Mouse (Mus musculus): ENCODE results near the gene Gm4952.
A peak's percentile ranks its signal among the peaks of the same experiment; 100 is the strongest.

The Gm4952 gene

DNA sequence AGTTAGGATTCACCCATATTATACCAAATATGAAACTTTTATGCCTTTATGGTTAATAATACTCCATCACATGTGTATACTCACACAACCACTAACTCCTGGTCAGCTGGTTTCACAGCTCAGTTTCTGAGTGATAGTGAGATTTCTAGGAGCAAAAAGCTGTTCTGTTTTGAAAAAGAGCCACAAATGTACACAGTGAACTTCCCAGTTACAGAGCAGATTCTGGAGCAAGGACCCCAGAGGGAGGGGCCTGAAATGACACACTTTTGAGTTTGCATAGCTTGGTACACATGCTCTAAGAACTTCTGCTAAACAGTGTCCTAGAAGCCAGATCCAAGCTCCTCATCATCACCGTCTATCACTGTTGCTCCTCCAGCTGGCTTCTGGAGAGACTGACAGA, at the start of gene Gm4952:
Gene Gm4952, plus strand, starts transcription at position 301 of the 400 bp plus-strand sequence.
- DNase-seq (ENCODE audit: low spot score), result no peak

DNA sequence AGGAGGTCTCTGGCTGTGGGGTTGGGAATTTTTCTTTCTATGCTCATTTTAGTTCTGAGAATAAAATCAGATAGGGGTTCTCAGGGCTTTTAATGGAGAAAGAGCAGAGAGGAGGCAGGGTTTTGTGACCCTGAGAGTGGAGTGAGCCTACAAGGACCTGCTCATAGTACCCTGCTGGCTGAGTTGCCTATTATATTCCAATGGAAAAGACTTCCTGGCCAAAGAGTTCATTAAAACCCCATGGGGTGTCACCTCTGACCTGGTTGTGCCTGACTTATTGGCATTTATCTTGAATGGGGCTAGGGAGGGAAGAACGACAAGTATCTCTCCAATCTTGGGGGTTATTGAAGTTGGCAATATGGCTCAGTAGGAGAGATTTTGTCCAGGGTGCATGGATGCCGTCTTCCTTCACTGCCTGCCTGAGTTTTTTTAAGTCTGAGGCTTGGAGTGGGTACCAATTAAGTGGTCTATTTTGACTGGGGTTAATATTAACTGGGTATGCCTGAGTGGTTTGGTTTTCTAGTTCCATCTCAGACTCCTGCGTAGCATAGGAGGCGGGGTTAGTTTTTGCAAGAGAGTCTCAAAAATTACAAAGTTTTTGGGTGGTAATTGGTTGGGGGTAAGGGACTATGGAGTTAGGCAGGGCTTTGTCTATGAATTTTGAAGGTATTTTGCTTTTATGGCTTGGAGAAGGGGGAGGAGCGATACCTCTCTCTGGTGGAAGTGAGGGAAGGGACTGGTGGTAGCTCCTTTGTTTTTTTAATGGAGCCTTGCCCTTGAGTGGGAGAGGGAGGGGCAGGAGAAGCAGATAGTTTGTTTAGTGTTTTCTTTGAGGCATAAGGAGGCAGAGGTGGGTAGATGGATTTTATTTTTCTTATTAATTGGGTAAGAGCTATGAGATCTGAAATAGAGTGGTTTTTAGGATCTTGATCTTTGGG, 49.5 kb upstream of the Gm4952 start:
- DNase-seq (ENCODE audit: low spot score), result no peak

DNA sequence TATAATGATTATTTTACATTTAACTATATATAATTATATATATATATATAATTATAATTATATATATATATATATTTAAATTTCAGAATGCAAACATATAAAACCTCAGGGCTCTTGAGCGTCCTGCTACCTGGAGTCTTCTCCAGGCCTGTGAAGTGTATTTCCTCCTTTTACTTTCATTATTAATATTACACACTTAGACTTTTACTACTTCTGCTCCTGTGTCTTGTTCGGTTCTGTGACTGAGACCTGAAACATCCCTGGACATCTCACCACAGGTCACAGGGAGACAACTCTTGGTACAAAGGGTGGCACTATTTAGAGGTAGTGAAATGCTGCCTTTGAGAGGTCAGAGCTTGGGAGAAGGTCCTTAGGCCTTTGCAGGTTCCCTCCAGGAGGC, 43.5 kb upstream of the Gm4952 start:
- DNase-seq (ENCODE audit: low spot score), result no peak

DNA sequence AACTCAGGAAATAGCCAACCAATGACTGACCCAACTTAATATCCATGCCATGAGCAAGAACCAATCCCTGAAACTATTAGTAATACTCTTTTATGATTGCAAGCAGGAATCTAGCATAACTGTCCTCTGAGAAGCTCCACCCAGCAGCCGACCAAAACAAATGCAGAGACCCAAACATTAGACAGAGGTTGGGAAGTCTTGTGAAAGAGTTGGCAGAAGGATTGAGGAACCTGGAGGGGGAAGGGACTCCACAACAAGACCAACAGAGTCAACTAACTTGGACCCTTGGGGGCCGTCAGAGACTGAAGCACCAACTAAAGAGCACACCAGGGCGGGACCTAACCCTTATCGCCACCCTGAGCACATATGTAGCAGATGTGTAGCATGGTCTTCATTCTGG, 41.6 kb upstream of the Gm4952 start:
- DNase-seq (ENCODE audit: low spot score), result no peak

DNA sequence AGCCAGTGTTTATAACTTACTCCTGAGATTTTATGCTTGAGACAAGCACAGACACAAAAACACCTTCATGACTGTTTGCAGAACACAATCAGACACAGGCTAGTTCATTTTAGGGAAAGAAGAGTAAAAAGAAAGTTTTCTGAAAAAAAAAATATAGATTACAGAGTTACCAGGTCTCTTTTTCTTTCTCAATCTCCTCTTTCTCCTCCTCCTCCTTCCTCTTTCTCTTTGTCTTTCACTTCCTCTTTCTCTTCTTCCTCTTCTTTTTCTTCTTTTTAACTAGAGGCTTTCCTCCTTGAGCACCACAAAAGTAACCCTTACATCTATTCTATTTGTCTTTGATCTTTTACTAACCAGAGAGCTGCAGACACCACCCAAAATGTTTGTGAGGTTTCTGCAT, 35.6 kb upstream of the Gm4952 start:
- DNase-seq (ENCODE audit: low spot score), result no peak

DNA sequence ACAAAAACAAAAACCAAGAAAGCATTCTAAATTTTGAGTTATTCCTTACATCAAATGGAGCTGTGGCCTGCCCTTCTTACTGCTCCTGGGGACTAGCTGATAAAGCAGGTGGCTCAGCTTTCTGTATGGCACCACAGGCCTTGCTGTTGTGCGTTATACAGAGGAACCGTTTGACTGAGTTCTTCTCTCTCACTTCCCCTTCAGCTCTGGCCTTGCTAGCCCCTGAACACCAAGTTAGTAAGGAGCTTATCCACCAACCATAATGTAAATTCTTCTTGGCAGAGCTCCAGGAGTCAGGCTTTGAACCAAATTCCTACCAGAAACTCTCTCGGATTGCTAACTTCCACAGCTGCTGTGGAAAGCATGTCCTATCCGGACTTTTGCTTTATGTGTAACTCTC, 32.8 kb upstream of the Gm4952 start:
- no peak for DNase-seq (ENCODE audit: low spot score)

DNA sequence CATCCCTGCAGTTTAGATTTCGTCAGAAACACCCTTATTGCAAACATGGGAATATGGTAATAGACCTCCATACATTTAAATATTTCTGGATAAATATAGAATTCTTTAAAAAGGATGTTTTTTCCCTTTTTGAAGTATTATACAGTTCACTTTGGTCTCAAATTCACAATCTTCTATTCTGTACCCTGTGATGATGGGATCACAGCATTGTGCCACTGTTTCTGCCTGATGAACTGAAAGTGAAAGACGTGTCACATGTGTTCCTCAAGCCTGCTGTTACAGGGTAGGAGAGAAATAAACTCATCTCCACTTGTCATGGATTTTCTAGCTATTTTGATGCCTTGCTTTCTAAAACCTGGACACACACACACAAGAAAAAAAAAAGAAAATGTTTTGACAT, 28.9 kb upstream of the Gm4952 start:
- no peak for DNase-seq (ENCODE audit: low spot score)

DNA sequence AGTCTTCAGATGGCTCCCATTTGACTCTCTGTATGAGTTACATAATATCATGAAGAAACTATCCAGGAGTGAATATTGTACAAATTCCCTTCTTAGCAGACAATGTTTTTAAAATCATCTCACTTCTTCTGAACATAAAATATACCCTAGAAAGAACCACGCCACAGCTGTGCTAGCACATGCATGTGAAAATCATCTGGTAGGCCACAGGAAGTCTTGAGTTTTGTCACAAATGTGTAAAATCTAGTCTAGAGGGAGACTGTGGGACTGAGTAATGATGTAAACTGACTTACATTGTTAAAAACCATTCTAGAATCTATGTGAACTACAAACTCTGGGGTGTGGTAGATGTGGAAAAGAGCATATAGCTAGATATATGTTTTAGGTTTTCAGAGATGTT, 28.1 kb upstream of the Gm4952 start:
- no peak for DNase-seq (ENCODE audit: low spot score)

DNA sequence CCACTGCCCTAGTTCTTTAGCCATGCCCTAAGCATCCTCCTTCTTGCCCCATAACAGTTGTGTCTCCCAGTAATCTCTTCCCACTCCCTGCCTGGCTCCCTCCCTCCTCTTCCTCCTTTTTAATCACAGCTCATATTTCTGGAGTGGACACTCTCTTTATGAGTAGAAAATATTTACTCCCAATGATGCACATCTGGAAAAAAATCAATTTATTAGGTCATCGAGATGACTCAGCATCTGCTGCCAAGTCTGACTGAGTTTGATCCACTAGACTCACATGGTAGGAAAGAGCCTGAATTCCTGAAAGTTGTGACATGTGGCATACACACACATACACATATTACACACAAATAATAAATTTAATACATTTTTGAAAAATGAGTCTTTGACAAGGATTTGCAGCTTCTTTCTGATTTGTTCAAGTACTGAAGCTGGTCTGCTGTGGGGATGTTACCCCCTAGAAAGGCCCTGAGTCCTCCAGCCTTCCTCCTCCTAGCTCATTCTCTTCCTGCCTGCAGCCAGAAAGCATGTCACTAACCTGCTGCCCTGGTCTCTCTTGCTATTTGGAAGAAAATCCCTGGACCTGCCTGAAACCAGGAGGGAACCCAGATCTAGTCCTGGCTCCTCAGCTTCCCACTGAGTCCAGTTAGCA, 27.0 kb upstream of the Gm4952 start:
- DNase-seq (ENCODE audit: low spot score), result no peak

DNA sequence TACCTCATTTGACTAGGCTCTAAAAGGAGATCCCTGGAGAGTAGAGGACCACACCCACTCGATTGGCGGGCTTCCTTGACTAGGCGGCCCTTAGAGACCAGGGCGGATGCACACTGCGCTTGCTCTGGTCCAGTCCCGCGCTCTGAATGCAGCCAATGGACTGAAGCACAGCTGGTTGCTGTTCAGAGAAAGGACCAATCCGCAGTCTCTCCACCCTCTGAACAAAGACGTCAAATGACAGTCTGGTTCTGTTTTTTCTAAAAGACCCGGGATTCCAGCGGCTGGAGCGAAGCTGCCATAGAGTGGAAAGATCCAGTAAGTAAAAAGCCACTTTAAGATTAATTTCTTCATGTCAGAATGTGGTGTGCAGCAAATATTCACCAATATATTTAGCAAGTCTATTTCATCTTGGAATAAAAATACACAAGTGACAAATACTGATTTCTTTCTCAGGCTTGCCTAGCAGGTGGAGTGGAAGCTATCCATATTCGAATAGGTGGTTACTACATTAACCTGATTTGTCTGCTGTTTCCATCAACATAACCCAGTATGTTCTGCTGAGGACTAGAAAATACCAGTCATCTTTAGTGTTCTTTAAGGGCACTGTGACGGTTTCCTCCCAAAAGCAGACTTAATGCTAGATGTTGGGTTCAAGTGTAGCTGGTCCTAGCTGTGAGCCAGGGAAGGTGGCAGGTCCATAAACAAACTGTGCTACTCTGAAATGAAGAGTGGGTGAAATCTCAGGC, 26.3 kb upstream of the Gm4952 start:
- DNase-seq (ENCODE audit: low spot score), result peak; percentile 75

DNA sequence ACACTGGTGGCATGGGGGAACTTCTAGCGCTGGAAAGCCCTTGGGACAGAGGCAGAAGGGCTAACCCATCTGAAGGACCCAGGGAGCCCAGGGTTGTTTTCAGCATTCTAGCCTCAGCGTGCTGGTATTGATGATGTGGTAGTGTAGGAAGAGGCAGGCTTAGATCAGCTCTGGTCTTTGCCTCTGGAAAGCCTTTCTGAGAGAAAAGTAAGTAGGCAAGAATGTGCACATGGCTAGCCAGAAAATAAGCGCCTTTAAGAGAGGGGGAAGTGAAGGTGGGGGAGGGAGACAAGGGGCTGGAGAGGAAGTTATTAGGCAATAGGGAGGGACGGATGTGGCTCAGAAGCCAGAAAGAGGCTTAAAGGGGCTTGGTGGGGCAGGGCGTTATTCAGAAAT, 25.8 kb upstream of the Gm4952 start:
- no peak for DNase-seq (ENCODE audit: low spot score)

DNA sequence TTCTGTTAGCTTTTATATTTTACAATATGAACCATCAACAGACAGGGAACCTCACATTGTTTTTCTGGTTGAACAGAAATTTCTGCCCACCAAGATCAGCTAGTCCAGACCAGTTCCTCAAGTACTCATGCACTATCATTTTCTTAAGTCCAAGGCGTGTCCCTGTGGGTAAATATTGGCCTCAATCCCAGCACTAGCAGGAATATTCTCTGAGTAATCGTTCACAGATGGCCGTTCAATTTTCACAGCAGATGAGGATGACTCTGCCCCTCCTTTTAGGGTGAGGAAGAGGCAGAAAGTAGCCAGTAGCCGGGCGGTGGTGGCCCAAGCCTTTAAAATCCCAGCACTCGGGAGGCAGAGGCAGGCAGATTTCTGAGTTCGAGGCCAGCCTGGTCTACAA, 24.7 kb upstream of the Gm4952 start:
- peak; percentile 19 for DNase-seq (ENCODE audit: low spot score)

DNA sequence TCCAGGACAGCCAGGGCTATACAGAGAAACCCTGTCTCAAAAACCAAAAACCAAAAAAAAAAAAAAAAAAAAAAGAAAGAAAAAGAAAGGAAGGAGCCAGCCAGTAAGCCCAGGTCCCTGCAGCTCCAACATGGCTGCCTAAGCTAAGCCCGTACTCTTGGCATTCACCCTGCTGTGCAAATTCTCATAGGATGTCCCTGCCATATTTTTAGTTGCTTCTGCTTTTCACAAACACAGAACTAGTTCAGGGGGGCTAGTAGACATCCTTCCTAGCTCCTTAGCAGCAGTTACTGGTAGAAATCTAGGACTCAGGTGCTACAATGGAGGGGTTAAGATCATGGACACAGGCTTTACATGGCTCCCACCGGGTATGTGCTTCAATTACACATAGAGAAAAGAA, 24.3 kb upstream of the Gm4952 start:
- no peak for DNase-seq (ENCODE audit: low spot score)

DNA sequence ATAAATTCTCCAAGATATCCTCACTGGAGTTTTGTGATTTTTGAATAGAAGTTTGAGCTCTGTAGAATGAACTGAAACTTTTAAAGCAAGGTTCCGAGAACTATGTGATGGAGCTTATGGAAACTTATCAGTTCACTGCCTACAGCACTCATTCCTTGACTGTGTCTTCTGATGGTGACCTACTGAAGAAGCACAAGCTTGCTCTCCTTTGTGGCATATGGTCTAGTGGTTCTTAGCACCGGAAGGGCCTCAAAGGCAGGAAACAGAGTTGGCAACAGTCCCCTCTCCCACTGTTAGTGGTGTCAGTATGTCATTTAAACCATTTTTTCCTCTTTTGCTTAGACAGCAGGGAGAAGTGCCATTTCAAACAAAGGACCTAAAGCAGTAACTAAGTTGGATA, 23.1 kb upstream of the Gm4952 start:
- no peak for DNase-seq (ENCODE audit: low spot score)

DNA sequence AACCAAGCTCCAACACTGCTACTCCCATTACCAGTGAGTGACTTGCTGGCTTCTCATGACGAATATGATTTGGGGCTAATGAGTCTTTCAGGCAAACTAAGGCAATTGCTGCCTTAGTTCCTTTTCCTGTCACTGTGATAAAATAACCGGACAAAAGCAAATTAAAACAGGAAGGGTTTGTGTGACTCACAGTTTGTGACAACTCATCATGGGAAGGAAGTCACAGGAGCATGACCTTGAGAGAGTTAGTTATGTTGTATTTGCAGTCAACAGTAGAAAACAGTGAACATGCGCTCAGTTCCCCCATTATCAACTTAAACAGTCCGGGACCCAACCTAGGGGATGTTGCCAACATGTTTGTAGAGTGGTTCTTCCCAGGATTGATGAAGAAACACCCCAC, 14.5 kb upstream of the Gm4952 start:
- no peak for DNase-seq (ENCODE audit: low spot score)

DNA sequence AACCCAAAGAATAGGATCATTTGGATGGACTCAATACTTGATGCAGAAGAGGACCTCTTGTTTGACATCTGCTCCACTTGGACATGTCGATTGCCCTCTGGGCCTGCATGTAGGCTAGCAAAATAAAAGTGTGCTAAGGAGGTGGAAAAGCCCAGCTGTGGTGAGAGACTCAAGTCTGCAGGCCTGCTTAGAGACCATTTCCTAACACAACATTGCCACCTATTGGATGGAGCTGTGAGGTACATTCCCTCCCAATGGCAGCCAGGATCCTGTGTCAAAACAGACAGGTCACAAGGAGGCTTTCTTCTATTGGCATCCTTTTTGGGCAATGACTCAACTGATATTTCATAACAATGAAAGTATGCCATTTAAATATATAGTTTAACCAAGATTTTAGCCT, 7.9 kb upstream of the Gm4952 start:
- DNase-seq (ENCODE audit: low spot score), result peak; percentile 42

DNA sequence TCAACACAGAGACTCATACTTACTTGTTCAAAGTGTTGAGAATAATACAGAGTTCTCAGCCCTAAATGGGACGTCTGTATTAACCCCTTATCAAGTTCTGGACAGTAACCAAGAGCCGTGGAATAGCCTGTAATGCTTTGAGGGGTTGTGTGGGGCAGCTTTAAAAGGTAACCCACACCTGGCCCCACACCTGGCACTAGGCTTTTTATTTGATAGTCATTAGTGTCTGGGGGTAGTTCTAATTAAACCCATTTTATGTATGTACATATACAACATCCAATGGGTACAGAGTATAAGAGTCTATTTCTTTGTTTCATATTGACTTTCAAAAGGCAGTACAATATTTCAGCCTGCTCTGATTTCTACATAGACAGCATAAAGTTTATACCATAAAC, 4.6 kb upstream of the Gm4952 start:
- no peak for DNase-seq (ENCODE audit: low spot score)

DNA sequence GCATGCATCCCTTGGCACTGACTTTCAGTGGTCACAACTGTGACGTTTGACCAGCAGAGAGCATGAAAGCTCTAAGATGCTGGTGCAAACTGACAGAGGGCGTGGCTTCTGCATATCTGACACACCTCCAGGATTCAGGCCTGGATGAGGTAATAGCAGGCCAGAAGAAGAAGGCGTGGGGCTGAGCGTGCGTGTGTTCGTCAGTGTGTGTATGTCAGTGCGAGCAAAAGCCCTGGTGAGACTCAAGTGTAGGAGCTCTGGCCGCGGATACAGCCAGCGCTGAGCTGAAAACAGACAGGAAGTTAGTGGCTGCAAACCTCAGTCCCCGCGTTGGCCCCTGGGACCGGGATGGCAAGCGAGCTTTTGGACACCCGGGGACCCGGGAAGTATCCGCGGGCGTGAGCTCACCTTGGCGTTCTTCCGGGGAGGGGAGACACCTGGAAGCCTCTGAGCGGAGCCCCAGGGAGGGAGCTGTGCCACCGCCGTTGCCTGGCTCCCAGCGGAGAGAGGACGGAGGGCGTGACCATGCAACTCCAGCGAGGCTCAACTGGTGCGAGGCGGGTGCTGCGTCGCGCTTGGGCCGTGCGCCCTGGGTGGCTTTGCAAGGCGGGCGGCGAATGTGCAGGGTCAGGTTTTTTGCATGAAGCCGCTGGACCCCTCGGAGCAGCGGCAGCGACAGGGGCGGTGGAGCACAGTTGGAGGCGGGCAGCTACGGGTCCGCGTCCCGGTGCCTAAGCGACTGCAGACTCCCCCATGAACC, 4.1 kb upstream of the Gm4952 start:
- DNase-seq (ENCODE audit: low spot score), result peak; percentile 45

DNA sequence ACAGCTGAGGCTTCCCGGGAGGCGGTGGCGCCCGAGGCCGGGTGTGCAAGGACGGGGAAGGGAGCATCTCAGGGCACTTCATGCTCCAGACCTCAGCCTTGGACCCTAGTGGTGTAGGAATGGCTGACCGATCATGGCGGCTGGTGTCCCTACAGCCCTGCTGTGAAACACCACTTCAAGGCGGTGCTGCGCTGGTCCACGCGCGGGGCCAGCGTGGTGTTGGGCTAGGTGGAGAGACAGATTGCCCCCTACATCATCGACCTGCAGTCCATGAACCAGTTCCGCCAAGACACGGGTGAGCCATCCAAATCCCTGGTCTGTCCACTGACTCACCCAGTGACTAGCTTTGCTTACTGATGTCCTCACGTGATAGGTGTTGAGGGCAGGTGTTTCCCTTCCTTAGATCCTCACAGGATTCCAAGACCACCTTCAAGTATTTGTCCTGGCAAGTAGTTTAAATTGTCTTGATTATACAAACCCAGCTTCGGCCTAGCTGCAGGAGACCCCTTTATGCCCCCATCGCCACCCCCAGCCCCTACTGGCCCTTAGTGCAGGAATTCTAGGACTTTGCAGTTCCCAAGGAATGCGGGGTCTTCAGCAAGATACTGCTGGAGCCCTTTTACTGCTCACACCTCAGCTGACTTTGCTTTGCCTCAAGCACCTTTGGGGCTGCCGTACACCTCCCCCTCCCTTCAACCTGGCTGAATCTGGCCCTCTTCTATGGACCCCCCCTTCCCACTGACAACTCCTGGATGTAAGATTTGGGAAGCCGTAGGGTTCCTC, 3.3 kb upstream of the Gm4952 start:
- DNase-seq (ENCODE audit: low spot score), result no peak

DNA sequence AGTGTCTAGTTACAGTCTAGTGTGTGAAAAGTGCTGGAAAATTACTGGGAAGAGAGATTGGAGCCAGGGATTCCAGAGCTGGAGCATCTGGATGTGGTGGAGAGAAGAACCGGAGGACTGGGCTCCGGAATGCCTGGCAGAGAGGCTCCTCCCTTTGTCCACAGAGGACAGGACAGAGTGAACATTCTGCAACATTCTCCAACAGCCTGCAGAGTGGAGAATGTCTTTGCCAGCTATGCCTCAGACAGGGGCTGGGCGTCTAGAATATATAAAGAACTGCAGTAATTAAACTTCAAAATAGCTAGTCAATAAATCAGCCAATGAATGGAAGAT, 2.7 kb upstream of the Gm4952 start:
- no peak for DNase-seq (ENCODE audit: low spot score)

DNA sequence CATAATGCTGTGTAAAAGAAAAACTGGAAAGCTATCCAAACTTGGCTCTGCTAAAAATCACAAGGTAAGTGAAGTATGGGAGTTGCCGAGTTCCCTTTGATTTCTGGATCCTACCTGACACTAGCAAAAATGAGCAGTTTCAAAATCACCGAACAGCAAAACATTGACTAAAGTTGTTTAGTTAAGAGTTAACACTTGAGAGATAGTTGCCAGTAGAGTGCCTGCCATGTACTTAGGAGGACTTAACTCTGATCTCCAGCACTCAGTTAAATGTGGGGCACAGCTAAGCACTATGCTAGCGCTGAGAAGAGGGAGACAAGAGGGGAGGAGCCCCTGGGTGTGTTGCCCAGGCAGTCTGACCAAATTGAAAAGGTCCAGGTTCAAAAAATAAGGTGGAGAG, 1.1 kb upstream of the Gm4952 start:
- DNase-seq (ENCODE audit: low spot score), result no peak
